Mouse (Mus musculus): ENCODE data around the gene Panx1. TPM values are rescaled to one million over a fixed set of nuclear protein-coding genes. Genes with fewer than 3 reads are reported as not detected.

The Panx1 gene
- polyA plus RNA-seq, 1 experiment from 2014 or later, result 4.0 TPM

DNA sequence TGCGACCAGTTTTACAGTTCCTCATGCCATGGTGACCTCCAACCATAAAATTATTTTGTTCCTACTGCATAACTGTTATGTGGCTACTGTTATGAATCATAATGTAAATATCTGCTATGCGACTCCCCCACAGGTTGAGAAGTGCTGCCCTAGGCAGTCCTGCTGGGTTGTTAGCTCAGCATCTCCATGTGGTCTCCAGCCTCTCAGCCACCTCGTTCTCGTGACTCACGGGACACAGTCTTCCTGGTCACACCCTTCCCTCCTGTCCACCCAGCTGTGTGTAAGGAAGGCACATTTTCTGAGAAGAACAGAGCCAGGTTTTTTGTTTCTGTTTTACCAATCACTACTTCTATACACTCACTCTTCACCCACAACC is 26.5 kb downstream of the Panx1 start:
- ATAC-seq (no peak), DNase-seq (no peak)
- H3K9me3 ChIP-seq (ENCODE audit: low read length), result no peaks in the 10 kb centered on the region
- no peak overlapping the region for H3K9ac ChIP-seq (replicated peaks)
- H3K36me3 ChIP-seq (replicated peaks; ENCODE audit: insufficient read depth, low read length), result no peaks in the 10 kb centered on the region
- 45% methylated on average over 5 of the region's 5 CpGs for WGBS (ENCODE audit: insufficient replicate concordance)
- H3K27me3 ChIP-seq (ENCODE audit: insufficient read depth, low read length), result no peaks in the 10 kb centered on the region
- no peak for TF ChIP-seq CTCF (IDR thresholded peaks at IDR 0.05; ENCODE audit: low read depth)
- TF ChIP-seq EP300 (IDR thresholded peaks at IDR 0.05; ENCODE audit: low read depth), result no peak
- H3K4me2 ChIP-seq (ENCODE audit: low read depth, low read length), result no peak overlapping the region
- H3K4me1 ChIP-seq (ENCODE audit: insufficient read depth), result no peaks in the 10 kb centered on the region
- no peak overlapping the region for H3K4me3 ChIP-seq (ENCODE audit: low read depth, low read length)
- no peak overlapping the region for H3K27ac ChIP-seq (ENCODE audit: low read depth)

DNA sequence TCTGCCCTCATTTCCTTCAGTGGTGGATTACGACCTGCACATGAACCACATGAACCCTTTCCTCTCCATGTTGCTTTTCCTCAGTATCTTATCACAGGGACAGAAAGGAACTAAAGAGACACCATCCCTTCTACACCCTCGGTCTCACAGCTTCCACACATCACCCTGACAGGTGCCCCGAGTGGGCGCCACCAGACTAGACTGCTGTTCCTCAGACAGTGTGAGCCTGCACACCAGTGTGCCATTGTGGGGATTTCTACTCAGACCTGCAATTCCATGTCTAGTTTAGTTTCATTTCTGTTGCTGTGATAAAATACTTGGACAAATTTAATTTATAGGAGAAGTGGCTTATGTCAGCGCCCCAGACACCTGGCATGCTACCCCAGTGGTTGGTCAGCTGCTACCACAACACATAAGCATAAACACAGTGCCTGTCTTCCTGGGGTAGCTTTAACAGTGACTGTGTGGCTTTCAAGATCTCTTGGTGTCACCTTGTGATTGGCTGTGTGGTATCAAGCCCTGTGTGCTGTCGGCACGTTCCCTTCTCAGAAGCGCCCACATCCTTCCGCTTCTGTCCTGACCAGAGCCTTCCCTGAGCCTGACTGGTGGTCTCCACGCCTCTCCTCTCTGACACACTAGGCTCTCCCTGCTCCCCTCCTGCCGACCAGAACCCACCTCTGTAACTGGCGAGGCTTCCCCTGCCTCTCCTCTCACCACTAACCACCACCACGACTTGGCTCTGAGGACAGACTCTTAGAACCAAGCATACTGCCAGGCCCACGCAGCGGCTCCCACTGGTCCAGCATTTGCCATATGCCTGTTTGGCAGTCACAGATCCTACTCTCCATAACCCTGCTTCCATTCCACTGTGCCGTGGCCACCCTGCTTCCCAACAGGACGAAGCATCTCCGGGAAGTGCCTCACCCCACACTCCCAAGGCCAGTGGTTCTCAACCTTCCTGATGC is 27.2 kb downstream of the Panx1 start:
- ATAC-seq (peak; percentile 77), DNase-seq (no peak)
- Histone ChIP-seq H3K27me3 (ENCODE audit: insufficient read depth, low read length) (no peaks in the 10 kb centered on the region), H3K4me3 (ENCODE audit: low read depth, low read length) (no peak overlapping the region), H3K9ac (replicated peaks) (no peak overlapping the region), H3K9me3 (ENCODE audit: low read length) (no peaks in the 10 kb centered on the region), H3K36me3 (replicated peaks; ENCODE audit: insufficient read depth, low read length) (no peaks in the 10 kb centered on the region), H3K27ac (ENCODE audit: low read depth) (0 out of 2 replicates have a peak overlapping the region, but pooled peaks have one; percentile 6), H3K4me2 (ENCODE audit: low read depth, low read length) (no peak overlapping the region), H3K4me1 (ENCODE audit: insufficient read depth) (no peaks in the 10 kb centered on the region)
- WGBS (ENCODE audit: insufficient replicate concordance), result 45% methylated on average over 18 of the region's 18 CpGs
- TF ChIP-seq CTCF (IDR thresholded peaks at IDR 0.05; ENCODE audit: low read depth), result no peak
- no peak for TF ChIP-seq EP300 (IDR thresholded peaks at IDR 0.05; ENCODE audit: low read depth)

- TF ChIP-seq CTCF (IDR thresholded peaks at IDR 0.05; ENCODE audit: low read depth) (peak; percentile 92), EP300 (IDR thresholded peaks at IDR 0.05; ENCODE audit: low read depth) (no peak)
- 48% methylated on average over 7 of the region's 7 CpGs for WGBS (ENCODE audit: insufficient replicate concordance)
- Histone ChIP-seq H3K9ac (replicated peaks) (no peak overlapping the region), H3K27me3 (ENCODE audit: insufficient read depth, low read length) (no peaks in the 10 kb centered on the region), H3K4me1 (ENCODE audit: insufficient read depth) (no peaks in the 10 kb centered on the region), H3K27ac (ENCODE audit: low read depth) (no peak overlapping the region), H3K36me3 (replicated peaks; ENCODE audit: insufficient read depth, low read length) (no peaks in the 10 kb centered on the region), H3K4me3 (ENCODE audit: low read depth, low read length) (no peak overlapping the region), H3K4me2 (ENCODE audit: low read depth, low read length) (no peak overlapping the region), H3K9me3 (ENCODE audit: low read length) (no peaks in the 10 kb centered on the region)
- ATAC-seq (no peak; the same call in 1 of the 2 replicates), DNase-seq (peak; percentile 79)
Measured at GRCm38 (mm10) chr9:15015223-15015956, 29.9 kb downstream of the Panx1 start.

DNA sequence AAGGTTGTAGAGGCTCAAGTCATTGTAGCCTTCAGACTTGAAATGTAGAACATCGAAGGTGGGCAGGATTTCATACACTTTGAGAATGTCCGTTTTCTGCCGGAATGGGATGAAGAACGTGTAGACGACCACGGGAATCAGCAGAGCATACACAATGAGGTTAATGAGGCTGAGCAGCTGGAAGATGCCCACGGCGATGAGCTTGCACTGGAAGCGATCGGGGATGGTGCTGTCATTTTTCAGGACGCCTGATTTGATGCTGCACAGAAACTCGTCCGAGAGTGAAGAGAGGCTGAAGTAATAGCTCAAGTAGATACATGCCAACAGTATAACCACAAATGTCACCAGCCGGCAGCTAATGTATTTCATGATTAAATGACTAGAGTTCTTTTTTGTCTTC is 37.7 kb downstream of the Panx1 start:
- H3K27ac ChIP-seq (ENCODE audit: low read depth), result no peak overlapping the region
- H3K9ac ChIP-seq (replicated peaks), result no peak overlapping the region
- ATAC-seq (no peak), DNase-seq (no peak)
- 89% methylated on average over 14 of the region's 14 CpGs for WGBS (ENCODE audit: insufficient replicate concordance)
- no peaks in the 10 kb centered on the region for H3K9me3 ChIP-seq (ENCODE audit: low read length)
- TF ChIP-seq CTCF (IDR thresholded peaks at IDR 0.05; ENCODE audit: low read depth), result no peak
- TF ChIP-seq EP300 (IDR thresholded peaks at IDR 0.05; ENCODE audit: low read depth), result no peak
- H3K4me2 ChIP-seq (ENCODE audit: low read depth, low read length), result no peak overlapping the region
- H3K4me1 ChIP-seq (ENCODE audit: insufficient read depth), result no peaks in the 10 kb centered on the region
- no peak overlapping the region for H3K4me3 ChIP-seq (ENCODE audit: low read depth, low read length)
- no peaks in the 10 kb centered on the region for H3K36me3 ChIP-seq (replicated peaks; ENCODE audit: insufficient read depth, low read length)
- H3K27me3 ChIP-seq (ENCODE audit: insufficient read depth, low read length), result no peaks in the 10 kb centered on the region

GRCm38 (mm10) chr9:15004298-15004685 is 41.0 kb downstream of the Panx1 start:
- ATAC-seq (no peak), DNase-seq (no peak)
- no peaks in the 10 kb centered on the region for H3K9me3 ChIP-seq (ENCODE audit: low read length)
- TF ChIP-seq EP300 (IDR thresholded peaks at IDR 0.05; ENCODE audit: low read depth) (no peak), CTCF (IDR thresholded peaks at IDR 0.05; ENCODE audit: low read depth) (no peak)
- H3K4me3 ChIP-seq (ENCODE audit: low read depth, low read length), result no peak overlapping the region
- H3K4me2 ChIP-seq (ENCODE audit: low read depth, low read length), result no peak overlapping the region
- no peaks in the 10 kb centered on the region for H3K27me3 ChIP-seq (ENCODE audit: insufficient read depth, low read length)
- H3K27ac ChIP-seq (ENCODE audit: low read depth), result no peak overlapping the region
- 71% methylated on average over 9 of the region's 9 CpGs for WGBS (ENCODE audit: insufficient replicate concordance)
- H3K36me3 ChIP-seq (replicated peaks; ENCODE audit: insufficient read depth, low read length), result no peaks in the 10 kb centered on the region
- no peak overlapping the region for H3K9ac ChIP-seq (replicated peaks)
- H3K4me1 ChIP-seq (ENCODE audit: insufficient read depth), result no peaks in the 10 kb centered on the region

DNA sequence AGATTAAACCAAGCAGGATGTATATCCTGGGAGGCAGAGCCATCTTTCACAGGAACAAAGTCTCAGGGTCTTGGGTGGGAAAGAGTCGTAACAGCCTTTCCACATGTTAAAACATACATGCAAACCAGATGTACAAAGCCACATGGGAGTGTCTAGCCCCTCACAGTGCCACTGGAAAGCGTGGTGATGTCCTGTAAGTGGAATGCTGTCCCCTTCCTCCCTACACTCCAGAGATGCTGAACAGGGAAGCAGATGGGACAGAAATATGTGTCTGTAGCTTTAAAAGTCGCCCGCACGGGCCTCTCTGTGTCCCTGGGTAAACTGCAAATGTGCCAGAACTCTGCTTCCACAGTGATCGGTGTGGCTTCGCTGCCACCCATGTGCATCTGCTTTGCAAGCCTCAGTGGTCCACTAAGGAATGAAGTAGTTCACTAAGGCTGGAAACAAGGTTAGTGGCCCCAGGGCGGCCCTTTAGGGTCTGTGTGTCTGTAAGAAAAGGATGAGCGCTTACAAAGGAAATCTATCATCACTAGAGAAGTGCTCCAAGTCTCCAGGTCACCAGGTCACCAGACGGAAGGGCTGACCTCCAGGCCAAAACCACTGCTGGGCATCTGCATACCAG is 41.5 kb downstream of the Panx1 start:
- Histone ChIP-seq H3K27ac (ENCODE audit: low read depth) (no peak overlapping the region), H3K4me3 (ENCODE audit: low read depth, low read length) (no peak overlapping the region), H3K27me3 (ENCODE audit: insufficient read depth, low read length) (no peaks in the 10 kb centered on the region), H3K4me1 (ENCODE audit: insufficient read depth) (no peaks in the 10 kb centered on the region), H3K9ac (replicated peaks) (no peak overlapping the region), H3K36me3 (replicated peaks; ENCODE audit: insufficient read depth, low read length) (no peaks in the 10 kb centered on the region), H3K9me3 (ENCODE audit: low read length) (no peaks in the 10 kb centered on the region), H3K4me2 (ENCODE audit: low read depth, low read length) (no peak overlapping the region)
- whole genome bisulfite sequencing (ENCODE audit: insufficient replicate concordance), result 69% methylated on average over 10 of the region's 10 CpGs
- no peak for TF ChIP-seq EP300 (IDR thresholded peaks at IDR 0.05; ENCODE audit: low read depth)
- no peak for TF ChIP-seq CTCF (IDR thresholded peaks at IDR 0.05; ENCODE audit: low read depth)
- DNase-seq (no peak), ATAC-seq (no peak)

Measured in liver, postnatal 0 days (tissue).